In the genomic region with DNA sequence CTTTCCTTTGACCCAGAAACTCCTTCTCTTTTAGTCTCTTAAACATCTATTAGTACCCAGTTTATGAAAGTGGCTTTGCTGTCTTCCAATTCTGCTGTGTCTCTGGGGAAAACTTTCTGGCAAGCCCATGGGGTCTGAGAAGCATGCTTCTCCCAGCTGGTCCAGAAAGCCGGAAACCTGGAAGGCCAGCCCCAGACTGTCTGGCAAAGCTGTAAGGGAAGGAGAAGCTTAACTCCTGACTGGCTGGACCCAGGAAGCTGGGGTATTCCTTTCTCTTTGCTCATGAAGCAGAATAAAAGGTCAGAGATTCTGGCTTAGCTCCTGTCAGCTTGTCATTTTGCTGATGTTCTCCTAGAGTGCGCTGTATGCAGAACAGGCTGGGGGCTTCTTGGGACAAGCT, we compare ENCODE assay signal across 8 mouse cellular contexts.
A peak's percentile ranks its signal among the peaks of the same experiment; 100 is the strongest.
DNase-seq lines count a peak whose midpoint lies in the region; ATAC-seq and TF ChIP-seq lines count a peak whose summit lies in the region.

No protein-coding gene starts in this region.

- no peak overlapping the region for H3K4me2 ChIP-seq in heart, embryonic 15.5 days
- H3K4me2 ChIP-seq in liver, postnatal 0 days (ENCODE audit: low read depth, low read length), result no peak overlapping the region

- H3K27ac ChIP-seq in heart, embryonic 15.5 days, result peak overlapping the region; percentile 29
- no peak overlapping the region for H3K27ac ChIP-seq in liver, postnatal 0 days (ENCODE audit: low read depth)

- DNase-seq in embryo, embryonic 10.5 days (ENCODE audit: low spot score), result peak; percentile 8
- DNase-seq in embryo, embryonic 9.5 days (ENCODE audit: extremely low spot score), result no peak
- peak; percentile 15 for DNase-seq in right cerebral cortex, postnatal 14 days
- DNase-seq in right cerebral cortex, postnatal 25 days, result no peak
- peak; percentile 13 for DNase-seq in liver, postnatal 0 days
- DNase-seq in thymus, postnatal 14 days, result no peak
- DNase-seq in left cerebral cortex, adult 9 months (ENCODE audit: low spot score in 2 of 2), result no peak

- no peak for TF ChIP-seq EP300 in liver, postnatal 0 days (IDR thresholded peaks at IDR 0.05; ENCODE audit: low read depth)

- whole genome bisulfite sequencing in heart, embryonic 15.5 days, result 33% methylated on average over 2 of the region's 2 CpGs
- WGBS in liver, postnatal 0 days (ENCODE audit: insufficient replicate concordance), result 55% methylated on average over 2 of the region's 2 CpGs

- no peaks in the 10 kb centered on the region for H3K36me3 ChIP-seq in heart, embryonic 15.5 days
- H3K36me3 ChIP-seq in liver, postnatal 0 days (replicated peaks; ENCODE audit: insufficient read depth, low read length), result no peaks in the 10 kb centered on the region

- ATAC-seq in heart, embryonic 15.5 days (replicated peaks; ENCODE audit: insufficient number of reproducible peaks, insufficient read depth, low FRiP score, low read depth), result no peak
- ATAC-seq in liver, postnatal 0 days, result no peak

- H3K9ac ChIP-seq in heart, embryonic 15.5 days, result 0 out of 2 replicates have a peak overlapping the region, but pooled peaks have one; percentile 7
- no peak overlapping the region for H3K9ac ChIP-seq in liver, postnatal 0 days (replicated peaks)

- no peak overlapping the region for H3K4me3 ChIP-seq in heart, embryonic 15.5 days
- no peak overlapping the region for H3K4me3 ChIP-seq in liver, postnatal 0 days (ENCODE audit: low read depth, low read length)

- H3K27me3 ChIP-seq in heart, embryonic 15.5 days, result no peaks in the 10 kb centered on the region
- H3K27me3 ChIP-seq in liver, postnatal 0 days (ENCODE audit: insufficient read depth, low read length), result no peaks in the 10 kb centered on the region

- TF ChIP-seq CTCF in liver, postnatal 0 days (IDR thresholded peaks at IDR 0.05; ENCODE audit: low read depth), result no peak

- H3K4me1 ChIP-seq in heart, embryonic 15.5 days (replicated peaks), result peaks cover 31% of the 10 kb centered on the region
- H3K4me1 ChIP-seq in liver, postnatal 0 days (ENCODE audit: insufficient read depth), result no peaks in the 10 kb centered on the region

- H3K9me3 ChIP-seq in heart, embryonic 15.5 days (replicated peaks), result no peaks in the 10 kb centered on the region
- H3K9me3 ChIP-seq in liver, postnatal 0 days (ENCODE audit: low read length), result no peaks in the 10 kb centered on the region

Comparison
In these comparisons a context has a peak if more than half of its experiments do, and no peak if none do; other contexts are left out.
1. DNase-seq: peak in embryo, embryonic 10.5 days (single experiment), right cerebral cortex, postnatal 14 days (single experiment) and liver, postnatal 0 days (single experiment); none in embryo, embryonic 9.5 days (single experiment), right cerebral cortex, postnatal 25 days (single experiment), thymus, postnatal 14 days (single experiment) and left cerebral cortex, adult 9 months (0 of 2).